Mouse (Mus musculus): ENCODE results near the gene Nebl.

Nebl gene

DNA sequence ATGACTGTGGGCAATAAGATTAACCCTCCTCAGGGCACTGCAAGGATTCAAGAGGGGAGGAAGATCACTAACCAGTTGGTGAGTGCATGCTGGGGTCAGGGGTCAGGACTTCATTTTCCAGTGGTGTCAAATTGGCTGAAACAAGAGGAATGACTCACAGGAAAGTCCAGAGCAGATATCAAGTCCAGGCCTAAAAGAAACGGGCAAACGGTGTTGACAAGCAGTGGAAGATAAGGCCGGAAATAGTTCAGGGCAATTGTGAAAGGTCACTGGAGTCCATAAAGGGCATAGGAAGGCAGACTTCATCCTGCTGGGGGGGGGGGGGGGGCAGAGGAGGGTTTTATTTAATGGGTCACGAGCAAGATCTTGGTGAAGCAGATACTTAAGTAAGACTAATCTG, 207.5 kb downstream of the Nebl start:
- peak; percentile 39 to 59 for DNase-seq (ENCODE audit: low spot score in 2 of 2)

- DNase-seq (ENCODE audit: low spot score in 2 of 2), result no peak
Observed at GRCm38 (mm10) chr2:17515686-17516085, 215.6 kb downstream of the Nebl start.

DNA sequence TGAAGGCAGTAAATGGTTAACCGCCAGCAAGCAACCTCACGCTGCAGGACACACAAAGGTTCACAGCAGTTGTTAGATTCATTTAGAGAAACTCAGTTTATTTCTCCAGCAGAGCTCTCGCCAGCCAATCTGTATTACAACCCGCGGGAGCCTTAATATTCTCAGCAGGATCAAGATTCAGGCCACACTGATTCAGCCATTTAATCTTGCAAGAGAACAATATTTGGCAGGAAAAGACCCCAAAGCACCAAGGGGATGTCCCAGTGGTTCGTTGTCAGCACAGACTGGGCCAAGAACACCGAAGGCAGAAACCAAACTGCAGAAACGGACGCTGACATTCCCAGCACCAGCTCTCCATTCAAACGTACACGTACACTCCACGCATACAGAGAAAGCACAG, 216.5 kb downstream of the Nebl start:
- no peak for DNase-seq (ENCODE audit: low spot score in 2 of 2)

GRCm38 (mm10) chr2:17509942-17510341, 221.3 kb downstream of the Nebl start:
- DNase-seq (ENCODE audit: low spot score in 2 of 2), result no peak

DNA sequence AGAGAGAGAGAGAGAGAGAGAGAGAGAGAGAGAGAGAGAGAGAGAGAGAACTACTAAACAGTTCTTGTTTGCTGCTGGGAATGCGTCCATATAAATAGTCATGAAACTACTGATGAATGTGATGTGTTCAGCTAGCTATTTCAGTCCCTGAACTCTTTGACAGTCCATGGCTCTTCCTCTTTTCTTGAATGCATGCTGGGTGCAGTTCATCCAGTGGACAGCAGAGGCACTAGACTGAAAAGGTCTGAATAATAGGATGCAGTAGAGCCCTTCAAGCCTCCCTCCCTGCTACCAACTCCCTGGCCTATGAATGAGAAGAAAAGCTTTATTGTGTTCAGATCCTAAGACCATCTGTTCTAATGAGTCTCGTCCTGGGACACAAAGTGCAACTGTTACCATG, 223.9 kb downstream of the Nebl start:
- DNase-seq (ENCODE audit: low spot score in 2 of 2), result no peak

DNA sequence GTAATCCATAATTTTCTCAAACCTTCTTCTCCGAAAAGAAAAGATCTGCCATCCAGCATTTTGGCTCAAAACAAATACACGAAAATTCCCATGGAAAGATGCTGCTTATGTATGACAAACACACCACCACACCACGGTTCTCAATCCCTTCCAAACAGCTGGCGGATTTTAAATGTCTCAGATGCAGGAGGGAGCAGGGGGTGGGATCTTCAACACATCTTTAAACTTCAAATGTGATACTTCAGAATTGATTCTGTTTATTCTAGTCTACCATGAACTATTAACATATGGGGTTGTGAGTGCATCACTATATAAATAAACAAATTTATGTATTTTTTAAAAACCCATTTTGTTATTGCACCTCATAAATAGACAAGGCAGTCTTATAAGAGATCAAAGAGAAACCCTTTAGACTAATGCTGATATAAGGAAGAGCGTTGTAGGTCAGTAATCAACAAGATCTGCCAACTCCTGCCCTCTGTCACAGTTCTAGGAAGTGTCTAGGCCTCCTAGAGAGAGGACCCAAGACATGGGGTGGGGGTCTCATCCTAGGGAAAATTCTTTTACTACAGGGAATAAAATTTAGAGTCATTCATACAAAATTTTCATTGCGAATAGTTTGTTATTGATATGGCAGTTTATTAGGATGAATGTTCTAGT, 227.0 kb downstream of the Nebl start:
- DNase-seq (ENCODE audit: low spot score in 2 of 2), result no peak

GRCm38 (mm10) chr2:17501075-17501474, 230.2 kb downstream of the Nebl start:
- DNase-seq (ENCODE audit: low spot score in 2 of 2), result no peak

- no peak for DNase-seq (ENCODE audit: low spot score in 2 of 2)
Observed at GRCm38 (mm10) chr2:17465517-17466174, 265.6 kb downstream of the Nebl start.

DNA sequence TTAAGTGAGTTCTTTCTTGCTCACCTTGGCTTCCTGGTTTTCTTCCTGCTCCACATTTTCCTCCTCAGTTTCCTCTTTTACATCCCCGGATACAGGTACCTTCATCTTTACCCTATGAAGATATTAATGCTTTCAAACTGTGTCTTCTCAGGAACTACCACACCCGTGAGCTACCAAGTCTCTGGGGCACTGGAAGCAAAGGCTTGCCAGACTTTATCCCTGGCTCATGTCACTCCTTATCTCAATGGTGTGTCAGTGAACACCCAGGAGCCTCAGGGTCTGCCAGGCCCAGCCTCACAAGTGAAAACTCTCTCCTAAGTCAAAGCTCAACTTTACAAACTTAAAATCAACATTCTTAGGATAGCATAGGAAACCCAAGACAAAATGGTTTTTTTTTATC, 270.8 kb downstream of the Nebl start:
- peak; percentile 27 to 46 for DNase-seq (ENCODE audit: low spot score in 2 of 2)

- no peak for DNase-seq (ENCODE audit: low spot score in 2 of 2)
Observed at GRCm38 (mm10) chr2:17453676-17454075, 277.6 kb downstream of the Nebl start.

DNA sequence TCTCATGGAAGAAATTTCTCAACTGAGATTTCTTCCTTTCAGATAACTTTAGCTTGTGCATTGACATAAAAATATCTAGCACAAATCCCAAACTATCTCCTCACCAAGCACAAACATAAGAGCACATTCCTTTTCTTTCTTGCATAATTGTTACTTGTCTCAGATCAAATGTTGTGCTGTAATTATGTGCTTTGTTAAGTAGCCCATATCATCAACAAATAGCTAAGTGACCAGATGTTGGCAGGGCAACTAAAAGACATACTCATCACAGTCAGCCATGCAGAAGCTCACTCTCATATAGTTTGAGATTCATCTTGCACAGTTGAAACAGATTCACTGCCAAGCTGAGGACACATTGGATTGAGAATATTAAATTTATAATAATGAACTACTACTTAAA, 282.9 kb downstream of the Nebl start:
- DNase-seq (ENCODE audit: low spot score in 2 of 2), result no peak

DNA sequence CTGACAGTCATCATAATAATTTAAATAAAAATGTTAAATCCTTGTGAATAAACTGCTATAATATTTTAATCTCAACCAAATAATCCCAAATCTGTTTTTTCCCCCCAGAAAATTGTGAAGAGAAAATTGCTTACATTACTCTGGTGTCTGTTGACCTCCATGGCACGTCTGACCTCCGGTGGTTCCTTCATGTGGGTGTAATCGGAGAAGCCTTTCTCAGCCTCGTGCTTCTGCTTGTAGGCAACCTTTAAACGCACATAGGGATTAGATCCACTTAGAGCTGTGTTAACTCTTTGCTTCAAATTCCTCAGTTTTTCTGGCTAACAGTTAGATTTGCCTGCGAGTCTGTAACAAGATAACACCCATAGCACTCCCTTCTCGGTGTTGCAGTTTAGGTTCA, 287.7 kb downstream of the Nebl start:
- no peak for DNase-seq (ENCODE audit: low spot score in 2 of 2)

DNA sequence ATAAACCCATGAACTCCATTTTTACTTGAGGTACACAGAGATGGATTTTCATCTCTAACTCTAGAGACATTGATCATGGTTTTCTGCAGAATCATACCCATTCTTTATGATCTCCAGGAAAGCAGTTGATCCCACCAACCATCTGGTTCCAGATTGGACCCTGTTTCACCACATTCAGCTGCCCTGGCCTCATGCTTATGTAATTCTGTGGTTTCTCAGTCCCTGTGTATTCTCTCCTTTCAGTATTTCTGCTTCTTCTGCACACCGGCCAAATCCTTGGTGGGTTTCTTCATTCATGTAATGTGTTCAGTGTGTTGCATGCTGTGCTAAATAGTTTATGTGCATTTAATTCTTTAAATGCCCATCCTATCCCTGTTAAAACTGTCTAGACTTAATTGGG, 292.9 kb downstream of the Nebl start:
- no peak for DNase-seq (ENCODE audit: low spot score in 2 of 2)

DNA sequence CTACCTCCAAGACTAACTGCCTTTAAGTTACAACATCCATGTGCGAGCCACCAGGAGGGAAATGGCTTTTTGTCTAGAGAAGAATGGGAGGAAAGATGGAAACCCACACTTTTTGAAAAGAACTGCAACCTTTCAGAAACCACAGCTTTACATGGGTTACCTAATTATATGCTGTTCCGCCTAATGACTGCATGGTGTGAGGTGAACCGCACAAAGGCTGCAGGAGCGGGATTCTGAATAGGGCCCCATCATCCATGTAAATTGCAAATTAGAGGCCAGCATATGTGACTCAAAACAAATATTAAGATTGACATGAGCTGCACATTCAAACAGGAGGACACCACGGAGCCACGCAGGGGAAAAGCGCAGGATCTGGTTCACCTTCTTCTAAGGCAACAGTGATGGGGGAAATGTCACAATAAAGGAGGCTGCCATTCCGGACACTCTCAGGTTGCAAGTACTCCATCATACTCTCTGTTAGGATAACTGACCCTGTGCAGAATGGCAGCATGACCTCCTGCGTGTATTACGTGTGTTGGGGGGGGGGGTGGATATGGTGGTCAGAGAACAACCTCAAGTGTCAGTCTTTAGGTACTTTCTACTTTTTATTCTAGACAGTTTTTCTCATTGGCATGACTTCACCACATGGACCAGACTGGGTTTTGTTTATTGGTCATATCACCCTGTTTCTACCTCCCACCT, 294.4 kb downstream of the Nebl start:
- DNase-seq (ENCODE audit: low spot score in 2 of 2), result no peak

- DNase-seq (ENCODE audit: low spot score in 2 of 2), result no peak
Observed at GRCm38 (mm10) chr2:17435217-17435616, 296.0 kb downstream of the Nebl start.

DNA sequence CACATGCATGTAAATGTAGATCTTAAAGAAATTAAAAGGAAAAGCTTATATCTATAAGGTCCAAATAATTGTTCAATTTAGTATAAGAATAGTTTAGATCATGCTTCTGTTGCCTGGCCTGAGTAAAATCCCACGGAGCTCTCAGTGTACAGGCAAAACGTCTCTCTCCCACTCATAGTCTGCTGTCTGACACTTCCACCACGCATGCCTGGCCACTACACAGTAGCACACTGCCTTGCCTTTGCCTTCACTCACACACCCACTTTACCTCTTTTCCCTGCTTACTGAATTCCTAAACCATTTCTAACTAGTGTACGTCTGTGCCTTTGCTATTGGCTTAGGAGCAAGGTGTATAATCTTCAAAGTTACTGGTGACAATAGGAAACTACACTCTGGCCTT, 302.2 kb downstream of the Nebl start:
- no peak for DNase-seq (ENCODE audit: low spot score in 2 of 2)

DNA sequence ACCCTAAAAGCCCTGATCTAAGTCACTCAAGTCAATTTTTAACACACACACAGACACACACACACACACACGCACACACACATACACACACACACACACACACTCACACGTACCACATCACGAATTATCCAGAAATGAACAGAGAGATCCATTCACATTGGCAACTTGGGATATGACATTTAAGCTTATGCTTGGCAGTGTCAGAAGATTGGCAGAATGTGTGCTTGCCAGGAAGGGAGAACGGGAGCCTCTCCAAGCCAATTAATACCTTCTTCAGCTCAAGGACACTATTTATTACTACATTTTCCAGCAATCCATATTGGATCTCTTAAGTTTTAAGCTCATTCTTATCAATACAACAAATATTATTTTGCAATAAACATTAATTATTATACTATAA, 303.1 kb downstream of the Nebl start:
- DNase-seq (ENCODE audit: low spot score in 2 of 2), result no peak

DNA sequence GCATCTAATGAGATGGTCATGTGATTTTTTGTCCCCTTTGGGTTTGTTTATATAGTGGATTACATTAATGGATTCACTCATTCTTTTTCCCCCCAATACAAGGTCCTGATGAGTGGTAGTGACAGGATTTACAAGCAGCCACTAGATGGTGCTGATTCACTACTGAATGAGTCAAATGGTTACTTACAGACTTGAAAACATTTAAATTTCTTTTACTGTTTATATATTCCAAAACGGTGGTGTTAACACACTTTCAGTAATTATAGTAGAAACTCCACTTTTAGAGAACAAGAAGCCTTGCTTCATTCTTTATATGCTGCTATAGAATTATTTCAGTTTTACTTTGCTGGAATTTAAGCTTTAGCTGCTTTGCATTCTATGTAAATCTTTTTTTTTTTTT, 308.3 kb downstream of the Nebl start:
- DNase-seq (ENCODE audit: low spot score in 2 of 2), result no peak

- no peak for DNase-seq (ENCODE audit: low spot score in 2 of 2)
Observed at GRCm38 (mm10) chr2:17415347-17415746, 315.9 kb downstream of the Nebl start.

DNA sequence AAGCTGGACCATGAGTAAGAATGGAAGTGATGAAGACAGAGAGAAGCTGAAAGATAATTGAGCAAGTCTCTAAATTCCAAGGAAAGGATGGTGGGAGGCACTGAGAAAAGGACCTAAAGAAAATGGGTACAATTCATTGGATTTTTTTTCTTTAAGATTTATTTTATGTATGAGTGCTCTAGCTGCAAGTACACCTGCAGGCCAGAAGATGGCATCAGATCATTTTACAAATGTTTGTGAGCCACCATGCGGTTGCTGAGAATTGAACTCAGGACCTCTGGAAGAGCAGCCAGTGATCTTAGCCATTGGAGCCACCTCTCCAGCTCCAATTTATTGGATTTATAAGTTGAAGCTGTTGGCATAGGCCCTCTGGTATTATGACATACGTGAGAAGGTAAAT, 316.9 kb downstream of the Nebl start:
- no peak for DNase-seq (ENCODE audit: low spot score in 2 of 2)

GRCm38 (mm10) chr2:17413496-17414268, 317.6 kb downstream of the Nebl start:
- DNase-seq (ENCODE audit: low spot score in 2 of 2), result no peak

DNA sequence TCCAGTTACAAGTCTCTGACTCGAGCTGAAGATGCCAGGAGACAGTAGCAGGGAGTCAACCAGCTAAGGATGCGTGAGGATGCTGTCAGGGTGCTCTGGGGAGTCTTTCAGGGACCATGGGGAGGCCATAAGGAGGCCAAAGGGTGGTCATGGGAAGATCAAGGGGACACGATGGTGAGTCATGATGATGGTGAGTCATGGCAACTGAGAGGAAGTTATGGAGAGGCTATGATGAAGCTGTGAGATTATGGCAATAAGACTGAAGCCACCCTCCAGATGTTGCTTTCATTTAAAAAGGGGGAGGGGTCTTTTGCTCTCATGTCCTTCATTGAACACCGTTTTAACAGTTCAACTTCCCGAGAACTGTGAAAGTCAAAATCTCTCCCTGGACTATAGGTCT, 322.0 kb downstream of the Nebl start:
- DNase-seq (ENCODE audit: low spot score in 2 of 2), result no peak
